Mouse (Mus musculus) midbrain, embryonic 16.5 days (tissue): ENCODE data around the gene Serping1. TPM values are rescaled to one million over a fixed set of nuclear protein-coding genes. Genes with fewer than 3 reads are reported as not detected.
"Not testable (repeated sequence)": the region's sequence is repeated elsewhere in the genome, so short reads cannot be mapped to it uniquely, and the experiment has no call there.

Experiments
- ATAC-seq: fragments of 200-750 bp; cut with Nextera tagmentation; 2 replicates; pipeline ENCODE4 v1.8.0; 2017; ENCODE audit warnings: moderate TSS enrichment
- H3K27ac ChIP-seq: fragments of 300-500 bp; sonication (generic); 2 replicates; pipeline ENCODE4 v1.5.1; 2014; ENCODE audit warnings: mild to moderate bottlenecking, low read length, mixed read lengths
- H3K27me3 ChIP-seq: fragments of 300-500 bp; sonication (generic); 2 replicates; pipeline ENCODE4 v1.6.1; 2014; ENCODE audit warnings: low read depth, low read length, mixed read lengths; ENCODE audit not compliant: control insufficient read depth, insufficient read depth
- H3K36me3 ChIP-seq: fragments of 300-500 bp; sonication (generic); 2 replicates; pipeline ENCODE4 v1.6.1; 2014; ENCODE audit warnings: mild to moderate bottlenecking, low read length, moderate library complexity, mixed read lengths; ENCODE audit not compliant: control insufficient read depth, insufficient read depth
- H3K4me1 ChIP-seq: fragments of 300-500 bp; sonication (generic); 2 replicates; pipeline ENCODE4 v1.6.1; 2014; ENCODE audit warnings: mild to moderate bottlenecking, low read length, mixed read lengths; ENCODE audit not compliant: control insufficient read depth, insufficient read depth
- H3K4me2 ChIP-seq: fragments of 300-500 bp; sonication (generic); 2 replicates; pipeline ENCODE4 v1.6.1; 2014; ENCODE audit warnings: mild to moderate bottlenecking, low read length, mixed read lengths
- H3K4me3 ChIP-seq: fragments of 300-500 bp; sonication (generic); 2 replicates; pipeline ENCODE4 v1.5.1; 2014; ENCODE audit warnings: low read depth, mild to moderate bottlenecking, low read length, moderate library complexity, mixed read lengths
- H3K9ac ChIP-seq: fragments of 300-500 bp; sonication (generic); 2 replicates; pipeline ENCODE4 v1.6.1; 2014; ENCODE audit warnings: low read depth, low read length, mixed read lengths
- H3K9me3 ChIP-seq: fragments of 300-500 bp; sonication (generic); replicated peaks from 2 replicates; pipeline ENCODE4 v1.6.1; 2014; ENCODE audit warnings: mild to moderate bottlenecking, low read length, mixed read lengths; ENCODE audit not compliant: control insufficient read depth, poor library complexity, severe bottlenecking
- WGBS: fragments of 180-500 bp; shearing (Covaris S2); extraction: QIAGEN DNeasy Blood & Tissue Kit; methylation state at CpG from one replicate; pipeline ENCODE4 v1.1.7; 2014; 5-methylcytosine and 5-hydroxymethylcytosine counted together
- polyA plus RNA-seq: library from polyadenylated mRNA; unstranded; fragments of >200 nt; fragmentation: Nextera tagmentation; extraction: Ambion mirVana; gene quantifications from 2 replicates; pipeline ENCODE4 v1.2.1, GENCODE M21; 2015

Gene Serping1
- polyA plus RNA-seq, 1 experiment from 2014 or later = 28.3 TPM

- no peak overlapping the region for H3K9ac ChIP-seq
- H3K27me3 ChIP-seq = no peaks in the 10 kb centered on the region
- no peak overlapping the region for H3K4me2 ChIP-seq
- no peak overlapping the region for H3K27ac ChIP-seq
- WGBS = 89% methylated on average over 3 of the region's 3 CpGs
- H3K4me1 ChIP-seq = peaks cover 30% of the 10 kb centered on the region
- H3K36me3 ChIP-seq = no peaks in the 10 kb centered on the region
- H3K9me3 ChIP-seq = no peaks in the 10 kb centered on the region
- H3K4me3 ChIP-seq = no peak overlapping the region
- ATAC-seq = no peak
These were observed 44.0 kb downstream of the Serping1 start for GRCm38 (mm10) chr2:84731206-84731605.

- not testable (repeated sequence) for H3K4me3 ChIP-seq, H3K36me3 ChIP-seq, ATAC-seq, H3K9ac ChIP-seq, H3K4me2 ChIP-seq, H3K27ac ChIP-seq, H3K9me3 ChIP-seq, H3K27me3 ChIP-seq
- peaks cover 31% of the 10 kb centered on the region for H3K4me1 ChIP-seq
- 89% methylated on average over 5 of the region's 5 CpGs for WGBS
These were observed 47.1 kb downstream of the Serping1 start for GRCm38 (mm10) chr2:84728191-84728590.

- H3K9me3 ChIP-seq = no peaks in the 10 kb centered on the region
- peak within 1 kb of the TSS; percentile 83 for H3K4me2 ChIP-seq
- under 1% methylated on average over 39 of the region's 39 CpGs for WGBS
- peak within 1 kb of the TSS; percentile 65 for H3K9ac ChIP-seq
- peak; percentile 96 for ATAC-seq
- H3K36me3 ChIP-seq = peaks cover 8% of the 10 kb centered on the region
- H3K4me1 ChIP-seq = peaks cover 28% of the 10 kb centered on the region
- no peaks in the 10 kb centered on the region for H3K27me3 ChIP-seq
- H3K4me3 ChIP-seq = peak within 1 kb of the TSS; percentile 59
- peak within 1 kb of the TSS; percentile 82 for H3K27ac ChIP-seq
These were observed 47.9 kb downstream of the Serping1 start, which contains the start of gene Clp1 for GRCm38 (mm10) chr2:84727172-84727858. Gene Clp1, minus strand, starts transcription at chr2:84727350.

- no peaks in the 10 kb centered on the region for H3K27me3 ChIP-seq
- peak overlapping the region; percentile 65 for H3K9ac ChIP-seq
- ATAC-seq = peak; percentile 7
- WGBS = 3% methylated on average over 9 of the region's 9 CpGs
- no peaks in the 10 kb centered on the region for H3K9me3 ChIP-seq
- H3K27ac ChIP-seq = peak overlapping the region; percentile 6; the same call in 1 of the 2 replicates
- H3K36me3 ChIP-seq = peaks cover 8% of the 10 kb centered on the region
- H3K4me3 ChIP-seq = peak overlapping the region; percentile 59
- H3K4me2 ChIP-seq = peak overlapping the region; percentile 83
- peaks cover 28% of the 10 kb centered on the region for H3K4me1 ChIP-seq
These were observed 48.5 kb downstream of the Serping1 start for GRCm38 (mm10) chr2:84726716-84727115.

GRCm38 (mm10) chr2:84725770-84726169, 49.5 kb downstream of the Serping1 start:
- H3K9ac ChIP-seq = no peak overlapping the region
- H3K4me1 ChIP-seq = peaks cover 30% of the 10 kb centered on the region
- no peaks in the 10 kb centered on the region for H3K27me3 ChIP-seq
- no peaks in the 10 kb centered on the region for H3K9me3 ChIP-seq
- ATAC-seq = no peak
- peaks cover 11% of the 10 kb centered on the region for H3K36me3 ChIP-seq
- H3K4me2 ChIP-seq = no peak overlapping the region
- H3K27ac ChIP-seq = no peak overlapping the region
- H3K4me3 ChIP-seq = no peak overlapping the region
- 94% methylated on average over 10 of the region's 10 CpGs for WGBS

GRCm38 (mm10) chr2:84723856-84724255, 51.4 kb downstream of the Serping1 start:
- no peak for ATAC-seq
- Histone ChIP-seq H3K9ac (no peak overlapping the region), H3K27ac (no peak overlapping the region), H3K36me3 (peaks cover 11% of the 10 kb centered on the region), H3K27me3 (no peaks in the 10 kb centered on the region), H3K4me2 (no peak overlapping the region), H3K4me1 (peaks cover 30% of the 10 kb centered on the region), H3K4me3 (no peak overlapping the region), H3K9me3 (no peaks in the 10 kb centered on the region)
- 96% methylated on average over 14 of the region's 14 CpGs for WGBS

- Histone ChIP-seq H3K9ac (no peak overlapping the region), H3K36me3 (peaks cover 11% of the 10 kb centered on the region), H3K9me3 (no peaks in the 10 kb centered on the region), H3K27ac (no peak overlapping the region), H3K27me3 (no peaks in the 10 kb centered on the region), H3K4me3 (no peak overlapping the region), H3K4me2 (no peak overlapping the region), H3K4me1 (peaks cover 25% of the 10 kb centered on the region)
- 86% methylated on average over 3 of the region's 3 CpGs for WGBS
- ATAC-seq = no peak
These were observed 54.1 kb downstream of the Serping1 start for GRCm38 (mm10) chr2:84721182-84721581.

GRCm38 (mm10) chr2:84720718-84721117, 54.5 kb downstream of the Serping1 start:
- H3K27ac ChIP-seq = no peak overlapping the region
- no peak for ATAC-seq
- peaks cover 20% of the 10 kb centered on the region for H3K4me1 ChIP-seq
- no peak overlapping the region for H3K4me3 ChIP-seq
- no peak overlapping the region for H3K9ac ChIP-seq
- no peak overlapping the region for H3K4me2 ChIP-seq
- 98% methylated on average over 2 of the region's 2 CpGs for WGBS
- H3K36me3 ChIP-seq = peaks cover 11% of the 10 kb centered on the region
- H3K27me3 ChIP-seq = no peaks in the 10 kb centered on the region
- no peaks in the 10 kb centered on the region for H3K9me3 ChIP-seq

GRCm38 (mm10) chr2:84717357-84717756, 57.9 kb downstream of the Serping1 start:
- Histone ChIP-seq H3K4me3 (no peak overlapping the region), H3K4me1 (peaks cover 18% of the 10 kb centered on the region), H3K36me3 (0 out of 2 replicates have a peak, but pooled peaks cover 3% of the 10 kb centered on the region), H3K27ac (no peak overlapping the region), H3K4me2 (no peak overlapping the region), H3K27me3 (no peaks in the 10 kb centered on the region), H3K9me3 (no peaks in the 10 kb centered on the region), H3K9ac (no peak overlapping the region)
- WGBS = 96% methylated on average over 4 of the region's 4 CpGs
- ATAC-seq = no peak
